Mouse (Mus musculus): ENCODE measurements at regions not wholly inside any gene's neighbourhood (a gene's known extent, or its start where the extent isn't known, plus 50 kb on each side); places are given as distances from the start of the nearest gene placed in this dataset.

- TF ChIP-seq EP300 (IDR thresholded peaks at IDR 0.05) (no peak), CTCF (IDR thresholded peaks at IDR 0.05) (no peak)
Observed at GRCm38 (mm10) chr9:117836696-117837380, 203.5 kb upstream of the Azi2 start.

Measured in lung, postnatal 0 days (tissue).